Mouse (Mus musculus): ENCODE data around the gene Plxna1. TPM values are rescaled to one million over a fixed set of nuclear protein-coding genes. Genes with fewer than 3 reads are reported as not detected.

Gene Plxna1
- total RNA-seq (2012; rRNA removed) = 6.7 and 7.2 TPM in 2 replicates
- polyA plus RNA-seq (2012; ENCODE audit: insufficient read depth in 1 of 2, insufficient read length in 2 of 2, low read depth in 1 of 2, low replicate concordance in 2 of 2, missing spikeins in 1 of 2) = 10 to 100 TPM in 1 of 2 experiments, not detected in 1; 25.8 TPM

- Histone ChIP-seq H3K27me3 (ENCODE audit: control insufficient read depth in 1 of 2, insufficient read depth in 2 of 2, low read length in 2 of 2) (no peaks in the 10 kb centered on the region), H3K27ac (ENCODE audit: control insufficient read depth, low read depth, low read length) (no peak within 1 kb of the TSS), H3K36me3 (ENCODE audit: control insufficient read depth in 1 of 2, insufficient read depth in 2 of 2, low read length in 2 of 2) (peaks cover 0 to 9% of the 10 kb centered on the region in 2 experiments; a peak in 1 of 4 replicates), H3K4me3 (ENCODE audit: control insufficient read depth in 1 of 2, insufficient read depth in 1 of 2, low read depth in 2 of 2, low read length in 2 of 2) (peak within 1 kb of the TSS; percentile 73 to 97), H3K4me1 (ENCODE audit: control insufficient read depth in 1 of 2, insufficient read depth in 2 of 2, low read length in 2 of 2) (peaks cover 0 to 34% of the 10 kb centered on the region in 2 experiments), H3K9me3 (replicated peaks; ENCODE audit: insufficient read depth, low read length) (no peaks in the 10 kb centered on the region), H3K79me2 (ENCODE audit: control insufficient read depth, insufficient read depth, low read length, poor library complexity) (peaks cover 16% of the 10 kb centered on the region), H3K9ac (ENCODE audit: control insufficient read depth, low read depth, low read length, poor library complexity, severe bottlenecking) (peak within 1 kb of the TSS; percentile 89)
- TF ChIP-seq ELF1 (IDR thresholded peaks at IDR 0.05; ENCODE audit: low read depth, low read length) = no peak
- TF ChIP-seq NELFE (IDR thresholded peaks at IDR 0.05; ENCODE audit: low read depth, low read length) = peak; percentile 58
- peak; percentile 57 for TF ChIP-seq SMC3 (IDR thresholded peaks at IDR 0.05; ENCODE audit: low read depth, low read length)
- TF ChIP-seq RAD21 (IDR thresholded peaks at IDR 0.05; ENCODE audit: low read depth, low read length) = peak; percentile 51
- TF ChIP-seq CTCF (IDR thresholded peaks at IDR 0.05 in 2 of 3, conservative IDR thresholded peaks at IDR 0.05 in 1 of 3; ENCODE audit: control insufficient read depth in 1 of 3, insufficient read depth in 1 of 3, low read depth in 2 of 3, low read length in 3 of 3, poor library complexity in 1 of 3, severe bottlenecking in 1 of 3) = peak in 2 of 3 experiments; percentile 53 to 89; a peak in 4 of 6 replicates
- peak; percentile 47; the same call in 1 of the 2 replicates for TF ChIP-seq ZMIZ1 (IDR thresholded peaks at IDR 0.05; ENCODE audit: low read depth, low read length)
- peak; percentile 65 for TF ChIP-seq ZC3H11A (IDR thresholded peaks at IDR 0.05; ENCODE audit: low read depth, low read length)
- TF ChIP-seq CHD2 (IDR thresholded peaks at IDR 0.05; ENCODE audit: low read length) = no peak
- no peak for TF ChIP-seq RCOR1 (IDR thresholded peaks at IDR 0.05; ENCODE audit: low read depth, low read length)
- TF ChIP-seq POLR2A (IDR thresholded peaks at IDR 0.05; ENCODE audit: control insufficient read depth in 1 of 2, insufficient read depth in 1 of 2, low read depth in 1 of 2, low read length in 2 of 2, poor library complexity in 1 of 2) = peak; percentile 66 to 85; a peak in 3 of 4 replicates
- peak; percentile 74 for TF ChIP-seq NRF1 (IDR thresholded peaks at IDR 0.05; ENCODE audit: insufficient read depth, low read depth, low read length, poor library complexity, severe bottlenecking)
- TF ChIP-seq TCF12 (IDR thresholded peaks at IDR 0.05; ENCODE audit: low read depth, low read length) = peak; percentile 6
- TF ChIP-seq MAZ (IDR thresholded peaks at IDR 0.05; ENCODE audit: low read depth, low read length) = peak; percentile 49; the same call in 1 of the 2 replicates
- peak; percentile 52 for DNase-seq (ENCODE audit: low read depth, low spot score)
These were observed at the start of gene Plxna1 for GRCm38 (mm10) chr6:89362281-89363106. Gene Plxna1 (minus strand): TSS chr6:89362620.

- DNase-seq (ENCODE audit: low read depth, low spot score) = no peak
- Histone ChIP-seq H3K4me1 (ENCODE audit: control insufficient read depth in 1 of 2, insufficient read depth in 2 of 2, low read length in 2 of 2) (peaks cover 29 to 48% of the 10 kb centered on the region in 2 experiments), H3K27me3 (ENCODE audit: control insufficient read depth in 1 of 2, insufficient read depth in 2 of 2, low read length in 2 of 2) (no peaks in the 10 kb centered on the region), H3K9me3 (replicated peaks; ENCODE audit: insufficient read depth, low read length) (no peaks in the 10 kb centered on the region), H3K27ac (ENCODE audit: control insufficient read depth, low read depth, low read length) (no peak overlapping the region), H3K36me3 (ENCODE audit: control insufficient read depth in 1 of 2, insufficient read depth in 2 of 2, low read length in 2 of 2) (peaks cover 0 to 44% of the 10 kb centered on the region in 2 experiments; a peak in 2 of 4 replicates), H3K9ac (ENCODE audit: control insufficient read depth, low read depth, low read length, poor library complexity, severe bottlenecking) (no peak overlapping the region), H3K79me2 (ENCODE audit: control insufficient read depth, insufficient read depth, low read length, poor library complexity) (no peaks in the 10 kb centered on the region), H3K4me3 (ENCODE audit: control insufficient read depth in 1 of 2, insufficient read depth in 1 of 2, low read depth in 2 of 2, low read length in 2 of 2) (no peak overlapping the region)
- TF ChIP-seq MAZ (IDR thresholded peaks at IDR 0.05; ENCODE audit: low read depth, low read length) (no peak), ZMIZ1 (IDR thresholded peaks at IDR 0.05; ENCODE audit: low read depth, low read length) (no peak)
These were observed 46.6 kb upstream of the Plxna1 start for GRCm38 (mm10) chr6:89409041-89409440.

Measured in MEL (cell line).